Mouse (Mus musculus): ENCODE data around the gene Nsun3. TPM values are rescaled to one million over a fixed set of nuclear protein-coding genes. Genes with fewer than 3 reads are reported as not detected.
A peak's percentile ranks its signal among the peaks of the same experiment; 100 is the strongest.

Gene Nsun3
- polyA plus RNA-seq, 1 experiment from 2014 or later, result 10.9 TPM

DNA sequence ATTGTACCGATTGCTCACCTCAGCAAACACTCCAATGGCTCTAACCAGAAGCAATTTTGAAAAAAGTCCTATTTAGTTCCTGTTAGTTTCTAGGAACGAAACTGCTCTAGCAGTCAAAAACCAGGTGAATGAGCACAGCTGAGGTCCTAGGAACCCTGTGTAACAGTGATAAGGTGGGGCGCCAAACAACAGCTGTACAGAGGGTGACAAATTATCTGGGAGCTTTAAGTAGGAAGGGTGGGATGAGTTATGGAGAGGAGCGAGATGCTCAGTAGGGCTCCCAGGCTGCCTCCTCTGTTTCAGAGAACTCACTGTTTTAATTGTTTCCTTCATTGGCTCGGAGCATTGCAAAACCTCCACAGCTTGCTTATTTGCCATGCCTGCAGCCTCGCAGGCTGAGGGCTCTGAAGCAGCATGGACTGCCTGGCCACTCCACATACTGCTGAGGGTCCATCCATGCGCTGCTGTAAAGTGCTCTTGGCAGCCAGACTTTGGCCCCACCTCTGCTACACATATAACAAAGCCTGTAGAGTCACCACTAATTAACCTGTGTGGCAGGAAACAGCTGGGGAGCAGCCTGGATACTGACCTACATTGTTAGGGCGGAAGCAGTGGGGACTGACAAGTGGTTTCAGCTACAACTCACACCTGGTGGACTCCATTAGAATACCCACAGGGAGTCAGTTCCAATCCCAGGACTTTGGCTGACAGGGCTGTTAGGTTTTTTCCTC, 20.8 kb upstream of the Nsun3 start:
- peak; percentile 86 for ATAC-seq (ENCODE audit: low FRiP score, low TSS enrichment)
- WGBS, result 61% methylated on average over 8 of the region's 8 CpGs
- Histone ChIP-seq H3K4me3 (ENCODE audit: low read length) (no peak overlapping the region), H3K4me2 (replicated peaks; ENCODE audit: low read depth, low read length) (no peak overlapping the region), H3K9me3 (ENCODE audit: low read length) (no peaks in the 10 kb centered on the region), H3K9ac (replicated peaks; ENCODE audit: low read length) (no peak overlapping the region), H3K27me3 (ENCODE audit: insufficient read depth, low read length) (no peaks in the 10 kb centered on the region), H3K4me1 (ENCODE audit: insufficient read depth, low read length) (no peaks in the 10 kb centered on the region), H3K27ac (ENCODE audit: low read length) (no peak overlapping the region), H3K36me3 (ENCODE audit: insufficient read depth, low read length) (0 out of 2 replicates have a peak, but pooled peaks cover 4% of the 10 kb centered on the region)

DNA sequence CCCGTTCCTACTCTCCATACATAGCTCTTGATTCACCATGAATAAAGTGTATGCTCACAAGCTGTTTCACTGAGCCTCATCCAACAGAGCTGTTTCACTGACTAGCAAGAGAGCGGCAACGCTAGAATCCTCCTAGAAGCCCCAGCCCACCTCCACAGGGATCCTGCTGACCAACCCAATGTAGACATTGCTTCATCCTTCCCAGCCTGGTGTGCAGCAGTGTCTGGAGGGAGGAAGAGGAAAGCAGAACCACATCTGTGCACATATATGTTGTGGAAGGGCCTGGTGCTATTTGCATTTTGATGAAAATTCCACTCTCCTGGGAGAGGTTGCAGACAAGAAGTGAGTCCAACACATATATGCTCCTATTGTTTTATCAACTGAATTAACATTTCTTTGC, 18.0 kb upstream of the Nsun3 start:
- Histone ChIP-seq H3K4me3 (ENCODE audit: low read length) (no peak overlapping the region), H3K4me1 (ENCODE audit: insufficient read depth, low read length) (no peaks in the 10 kb centered on the region), H3K9me3 (ENCODE audit: low read length) (no peaks in the 10 kb centered on the region), H3K27me3 (ENCODE audit: insufficient read depth, low read length) (no peaks in the 10 kb centered on the region), H3K36me3 (ENCODE audit: insufficient read depth, low read length) (peaks cover 10% of the 10 kb centered on the region; the same call in 1 of the 2 replicates), H3K9ac (replicated peaks; ENCODE audit: low read length) (no peak overlapping the region), H3K27ac (ENCODE audit: low read length) (no peak overlapping the region), H3K4me2 (replicated peaks; ENCODE audit: low read depth, low read length) (no peak overlapping the region)
- WGBS, result 94% methylated on average over 3 of the region's 3 CpGs
- ATAC-seq (ENCODE audit: low FRiP score, low TSS enrichment), result no peak

DNA sequence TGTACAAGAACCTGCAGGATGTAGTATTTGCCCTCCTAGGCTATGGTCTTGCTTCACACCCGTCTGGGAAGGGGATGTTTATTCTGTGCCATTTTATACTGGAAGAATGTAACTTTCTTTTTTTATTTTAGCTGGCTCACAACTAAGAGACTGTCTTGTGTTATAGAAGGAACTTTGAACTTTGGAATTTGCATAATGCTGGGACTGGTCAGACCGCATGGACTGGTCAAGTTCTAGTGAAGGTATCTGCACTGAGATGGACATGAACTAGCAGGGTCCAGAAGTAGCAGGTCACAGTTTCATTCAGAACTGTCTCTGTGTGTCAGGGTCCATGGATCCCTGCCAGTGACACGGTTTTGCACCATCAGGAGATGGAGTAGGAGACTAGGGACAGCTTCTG, 13.2 kb upstream of the Nsun3 start:
- peaks cover 14% of the 10 kb centered on the region; the same call in 1 of the 2 replicates for H3K36me3 ChIP-seq (ENCODE audit: insufficient read depth, low read length)
- ATAC-seq (ENCODE audit: low FRiP score, low TSS enrichment), result no peak
- H3K27ac ChIP-seq (ENCODE audit: low read length), result no peak overlapping the region
- H3K27me3 ChIP-seq (ENCODE audit: insufficient read depth, low read length), result no peaks in the 10 kb centered on the region
- no peaks in the 10 kb centered on the region for H3K4me1 ChIP-seq (ENCODE audit: insufficient read depth, low read length)
- no peak overlapping the region for H3K4me3 ChIP-seq (ENCODE audit: low read length)
- 88% methylated on average over 3 of the region's 3 CpGs for WGBS
- H3K9me3 ChIP-seq (ENCODE audit: low read length), result no peaks in the 10 kb centered on the region
- H3K4me2 ChIP-seq (replicated peaks; ENCODE audit: low read depth, low read length), result no peak overlapping the region
- H3K9ac ChIP-seq (replicated peaks; ENCODE audit: low read length), result no peak overlapping the region

DNA sequence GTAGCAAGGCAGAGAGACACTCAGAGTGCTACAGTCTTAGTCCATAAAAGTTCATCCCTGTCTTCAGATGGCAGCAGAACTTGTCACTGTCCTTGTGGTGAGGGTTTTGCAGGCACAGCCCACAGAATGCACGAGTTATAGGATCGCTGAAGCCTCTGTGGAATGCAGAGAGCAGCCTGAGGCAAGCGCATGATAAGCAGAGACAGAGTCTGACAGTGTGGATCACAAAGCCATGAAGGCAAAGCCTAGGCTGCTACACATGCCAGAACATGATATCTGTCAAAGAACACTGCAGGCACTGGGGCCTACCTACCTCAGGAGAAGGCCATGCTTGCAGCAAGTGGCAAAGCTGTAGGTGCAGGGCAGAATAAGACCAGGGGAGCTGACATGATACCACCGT, 12.8 kb upstream of the Nsun3 start:
- Histone ChIP-seq H3K9ac (replicated peaks; ENCODE audit: low read length) (no peak overlapping the region), H3K9me3 (ENCODE audit: low read length) (no peaks in the 10 kb centered on the region), H3K27me3 (ENCODE audit: insufficient read depth, low read length) (no peaks in the 10 kb centered on the region), H3K4me2 (replicated peaks; ENCODE audit: low read depth, low read length) (no peak overlapping the region), H3K36me3 (ENCODE audit: insufficient read depth, low read length) (peaks cover 14% of the 10 kb centered on the region; the same call in 1 of the 2 replicates), H3K4me3 (ENCODE audit: low read length) (no peak overlapping the region), H3K27ac (ENCODE audit: low read length) (no peak overlapping the region), H3K4me1 (ENCODE audit: insufficient read depth, low read length) (no peaks in the 10 kb centered on the region)
- ATAC-seq (ENCODE audit: low FRiP score, low TSS enrichment), result no peak
- 87% methylated on average over 4 of the region's 4 CpGs for WGBS

DNA sequence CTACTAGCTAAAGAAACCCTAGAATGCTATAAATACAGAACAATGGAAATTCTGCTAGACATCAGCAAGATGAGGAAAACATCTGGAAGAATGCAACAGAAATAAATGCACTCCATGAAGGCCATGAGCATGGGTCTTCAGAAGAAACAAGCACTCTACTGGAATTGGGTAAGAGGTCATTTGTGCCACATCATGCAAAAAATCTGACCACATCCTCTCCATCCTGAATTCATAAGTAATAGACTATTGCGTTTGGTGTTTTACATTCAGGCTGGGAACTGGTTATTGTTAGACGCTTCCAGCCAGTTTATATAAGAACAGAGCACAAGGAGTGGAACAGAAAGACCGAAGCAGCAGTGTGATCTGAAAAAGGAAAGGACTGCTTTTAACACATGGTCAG, 12.2 kb upstream of the Nsun3 start:
- no peaks in the 10 kb centered on the region for H3K4me1 ChIP-seq (ENCODE audit: insufficient read depth, low read length)

DNA sequence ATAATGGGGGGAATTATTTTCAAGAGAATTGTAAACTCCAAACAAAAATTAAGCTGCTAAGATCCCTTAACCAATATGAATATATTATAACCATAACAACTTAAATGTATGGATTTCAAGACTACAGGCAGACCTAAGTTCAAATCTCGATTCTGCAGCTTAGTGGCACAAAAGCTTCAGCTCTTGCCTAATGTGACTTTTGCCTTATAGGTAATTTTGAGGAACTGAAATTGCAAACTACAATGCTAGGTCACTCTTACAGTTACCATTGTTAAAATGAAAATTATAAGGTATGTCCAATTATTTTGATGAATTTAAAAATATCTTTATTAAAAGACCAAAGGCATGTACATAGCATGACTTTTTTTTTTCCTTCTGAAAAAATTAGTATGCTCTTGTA, 10.0 kb upstream of the Nsun3 start:
- H3K4me2 ChIP-seq (replicated peaks; ENCODE audit: low read depth, low read length), result no peak overlapping the region
- H3K36me3 ChIP-seq (ENCODE audit: insufficient read depth, low read length), result peaks cover 12% of the 10 kb centered on the region; the same call in 1 of the 2 replicates
- no peak overlapping the region for H3K4me3 ChIP-seq (ENCODE audit: low read length)
- ATAC-seq (ENCODE audit: low FRiP score, low TSS enrichment), result no peak
- no peaks in the 10 kb centered on the region for H3K27me3 ChIP-seq (ENCODE audit: insufficient read depth, low read length)
- no peak overlapping the region for H3K9ac ChIP-seq (replicated peaks; ENCODE audit: low read length)
- H3K27ac ChIP-seq (ENCODE audit: low read length), result no peak overlapping the region
- WGBS, result 83% methylated on average over 1 of the region's 1 CpGs
- no peaks in the 10 kb centered on the region for H3K9me3 ChIP-seq (ENCODE audit: low read length)
- no peaks in the 10 kb centered on the region for H3K4me1 ChIP-seq (ENCODE audit: insufficient read depth, low read length)

More for the DNA sequence above, 12.2 kb upstream of the Nsun3 start:
- H3K4me2 ChIP-seq (replicated peaks; ENCODE audit: low read depth, low read length), result no peak overlapping the region
- H3K36me3 ChIP-seq (ENCODE audit: insufficient read depth, low read length), result peaks cover 14% of the 10 kb centered on the region; the same call in 1 of the 2 replicates
- no peaks in the 10 kb centered on the region for H3K9me3 ChIP-seq (ENCODE audit: low read length)
- ATAC-seq (ENCODE audit: low FRiP score, low TSS enrichment), result no peak
- no peak overlapping the region for H3K27ac ChIP-seq (ENCODE audit: low read length)
- 93% methylated on average over 3 of the region's 3 CpGs for WGBS
- no peak overlapping the region for H3K4me3 ChIP-seq (ENCODE audit: low read length)
- no peaks in the 10 kb centered on the region for H3K27me3 ChIP-seq (ENCODE audit: insufficient read depth, low read length)
- no peak overlapping the region for H3K9ac ChIP-seq (replicated peaks; ENCODE audit: low read length)

DNA sequence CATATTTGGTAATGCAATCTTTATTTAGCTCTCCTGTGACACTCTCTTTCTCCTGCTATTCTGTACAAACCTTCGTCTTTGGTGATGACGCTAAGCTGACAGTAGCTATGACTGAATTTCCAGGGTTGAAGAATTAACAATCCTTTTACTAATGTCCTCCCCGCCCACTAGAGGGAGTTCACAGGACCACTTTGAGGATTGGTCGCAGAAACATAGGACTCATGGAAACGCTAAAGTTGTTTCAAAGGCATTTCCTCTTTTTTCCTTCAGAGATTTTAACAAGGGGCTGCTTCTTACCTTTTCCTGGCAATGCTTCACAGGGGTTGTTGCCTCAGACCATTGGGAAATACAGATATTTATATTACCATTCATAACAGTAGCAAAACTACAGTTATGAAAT, 4.4 kb downstream of the Nsun3 start:
- WGBS, result 72% methylated on average over 5 of the region's 5 CpGs
- no peaks in the 10 kb centered on the region for H3K9me3 ChIP-seq (ENCODE audit: low read length)
- H3K4me1 ChIP-seq (ENCODE audit: insufficient read depth, low read length), result peaks cover 11% of the 10 kb centered on the region
- no peak for ATAC-seq (ENCODE audit: low FRiP score, low TSS enrichment)
- no peak overlapping the region for H3K4me2 ChIP-seq (replicated peaks; ENCODE audit: low read depth, low read length)
- H3K4me3 ChIP-seq (ENCODE audit: low read length), result no peak overlapping the region
- H3K36me3 ChIP-seq (ENCODE audit: insufficient read depth, low read length), result no peaks in the 10 kb centered on the region
- H3K9ac ChIP-seq (replicated peaks; ENCODE audit: low read length), result no peak overlapping the region
- H3K27me3 ChIP-seq (ENCODE audit: insufficient read depth, low read length), result no peaks in the 10 kb centered on the region
- H3K27ac ChIP-seq (ENCODE audit: low read length), result no peak overlapping the region

DNA sequence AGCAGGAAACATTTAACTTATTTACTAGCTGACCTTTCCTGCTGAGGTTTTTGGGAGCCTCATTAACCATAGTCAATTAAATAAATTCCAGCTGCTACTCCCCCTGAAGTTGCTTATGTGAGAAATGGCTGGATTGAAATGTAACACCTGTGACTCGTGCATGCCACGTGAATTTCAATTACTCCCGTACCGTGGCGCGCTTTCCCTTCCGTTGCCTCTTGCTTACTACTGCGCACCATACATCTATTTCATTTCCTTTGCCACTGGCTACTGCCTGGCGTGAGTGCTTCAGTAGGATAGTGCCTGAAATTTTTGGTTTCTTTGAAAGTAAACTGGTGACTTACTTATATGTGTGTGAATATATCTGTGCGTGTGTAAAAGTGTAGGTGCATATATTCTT, 8.3 kb downstream of the Nsun3 start:
- no peak overlapping the region for H3K4me2 ChIP-seq (replicated peaks; ENCODE audit: low read depth, low read length)
- no peak overlapping the region for H3K4me3 ChIP-seq (ENCODE audit: low read length)
- H3K27ac ChIP-seq (ENCODE audit: low read length), result no peak overlapping the region
- 0 out of 2 replicates have a peak, but pooled peaks have one; percentile 49 for ATAC-seq (ENCODE audit: low FRiP score, low TSS enrichment)
- no peak overlapping the region for H3K9ac ChIP-seq (replicated peaks; ENCODE audit: low read length)
- 35% methylated on average over 10 of the region's 10 CpGs for WGBS
- H3K27me3 ChIP-seq (ENCODE audit: insufficient read depth, low read length), result no peaks in the 10 kb centered on the region
- no peaks in the 10 kb centered on the region for H3K36me3 ChIP-seq (ENCODE audit: insufficient read depth, low read length)
- no peaks in the 10 kb centered on the region for H3K4me1 ChIP-seq (ENCODE audit: insufficient read depth, low read length)
- no peaks in the 10 kb centered on the region for H3K9me3 ChIP-seq (ENCODE audit: low read length)

DNA sequence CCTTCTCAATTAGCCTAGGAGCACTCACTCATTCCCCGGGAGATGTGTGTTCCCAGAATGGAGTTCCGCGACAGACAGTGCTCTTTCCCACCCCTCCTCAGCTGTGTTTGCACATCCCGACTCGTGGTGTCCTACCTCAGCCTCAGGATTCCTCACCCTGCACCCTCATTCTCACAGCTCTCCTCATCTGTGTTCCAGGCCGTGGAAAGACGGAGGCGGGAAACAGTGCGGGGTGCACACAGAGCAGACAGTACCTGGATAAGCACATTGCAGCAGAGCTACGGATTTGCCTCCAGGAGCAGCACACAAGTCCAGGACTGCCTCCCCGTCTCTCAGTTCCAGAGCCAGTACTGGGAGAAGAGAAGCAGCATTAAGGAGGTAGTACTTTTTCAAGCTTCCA, 10.6 kb downstream of the Nsun3 start:
- Histone ChIP-seq H3K9ac (replicated peaks; ENCODE audit: low read length) (no peak overlapping the region), H3K27ac (ENCODE audit: low read length) (no peak overlapping the region), H3K4me1 (ENCODE audit: insufficient read depth, low read length) (no peaks in the 10 kb centered on the region), H3K27me3 (ENCODE audit: insufficient read depth, low read length) (no peaks in the 10 kb centered on the region), H3K36me3 (ENCODE audit: insufficient read depth, low read length) (no peaks in the 10 kb centered on the region), H3K4me2 (replicated peaks; ENCODE audit: low read depth, low read length) (no peak overlapping the region), H3K9me3 (ENCODE audit: low read length) (no peaks in the 10 kb centered on the region), H3K4me3 (ENCODE audit: low read length) (no peak overlapping the region)
- no peak for ATAC-seq (ENCODE audit: low FRiP score, low TSS enrichment)
- 89% methylated on average over 11 of the region's 11 CpGs for WGBS

DNA sequence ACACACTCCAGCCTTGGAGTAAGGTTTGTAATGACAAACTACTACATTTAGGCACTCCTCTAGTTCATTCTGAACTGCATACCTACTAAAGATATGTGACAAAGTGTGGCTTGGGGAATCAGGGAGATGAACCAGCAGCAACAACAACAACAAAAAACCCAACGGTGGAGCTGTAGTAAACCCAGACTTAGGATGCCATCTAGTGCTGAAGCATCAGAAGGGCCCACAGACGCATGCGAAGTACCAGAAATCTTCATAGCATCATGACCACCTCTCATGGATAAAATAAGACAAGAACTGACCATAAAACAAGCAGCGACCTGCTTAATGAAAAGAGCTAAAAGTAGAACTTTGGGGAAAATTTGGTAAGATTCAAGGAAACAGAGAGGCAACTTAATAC, 13.2 kb downstream of the Nsun3 start:
- Histone ChIP-seq H3K9ac (replicated peaks; ENCODE audit: low read length) (no peak overlapping the region), H3K27ac (ENCODE audit: low read length) (no peak overlapping the region), H3K4me1 (ENCODE audit: insufficient read depth, low read length) (no peaks in the 10 kb centered on the region), H3K4me2 (replicated peaks; ENCODE audit: low read depth, low read length) (no peak overlapping the region), H3K9me3 (ENCODE audit: low read length) (no peaks in the 10 kb centered on the region), H3K36me3 (ENCODE audit: insufficient read depth, low read length) (peaks cover 8% of the 10 kb centered on the region; the same call in 1 of the 2 replicates), H3K27me3 (ENCODE audit: insufficient read depth, low read length) (no peaks in the 10 kb centered on the region), H3K4me3 (ENCODE audit: low read length) (no peak overlapping the region)
- no peak for ATAC-seq (ENCODE audit: low FRiP score, low TSS enrichment)
- 89% methylated on average over 4 of the region's 4 CpGs for WGBS

All from kidney, embryonic 16.5 days (tissue).